Mouse (Mus musculus) frontal cortex, postnatal 14 days (tissue): ENCODE measurements around the gene Utp14a.

ENCODE experiments used
- DNase-seq, 2 experiments: peaks; one replicate each; pipeline ENCODE4 v3.0.0; 2022; ENCODE audit warnings: low spot score in 2 of 2

The Utp14a gene

GRCm38 (mm10) chrX:48311727-48312126 lies 55.1 kb downstream of the Utp14a start:
- no peak for DNase-seq

DNA sequence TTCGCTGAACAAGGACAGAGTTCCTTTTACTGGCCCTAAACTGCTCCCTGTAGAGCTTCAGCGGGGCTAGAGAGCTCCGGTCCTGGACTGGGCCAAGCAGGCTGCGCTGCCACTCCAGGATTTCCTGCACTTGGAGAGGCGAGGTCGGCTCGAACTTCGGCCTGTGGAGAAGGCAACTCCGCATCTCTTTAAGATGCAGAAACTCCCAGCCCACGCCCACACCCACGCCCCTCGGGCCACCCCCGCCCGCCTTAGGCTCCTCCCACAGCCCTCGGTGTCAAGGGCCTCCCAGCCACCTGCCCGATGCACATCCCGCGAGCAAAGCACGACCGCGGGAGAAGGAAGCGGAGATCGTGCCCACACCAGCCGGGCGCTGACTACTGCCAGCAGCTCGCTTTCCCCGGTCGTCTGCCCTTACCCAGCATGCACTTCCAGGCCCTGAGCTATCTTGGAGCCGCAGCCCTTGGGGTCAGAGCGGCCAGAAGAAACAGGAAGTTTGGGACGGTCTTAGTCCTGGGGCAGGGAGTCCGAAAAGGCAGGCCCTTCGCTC lies 57.9 kb downstream of the Utp14a start:
- peak; percentile 23 to 33 for DNase-seq

GRCm38 (mm10) chrX:48317444-48317843 lies 60.8 kb downstream of the Utp14a start:
- no peak for DNase-seq

- DNase-seq: no peak
Observed at GRCm38 (mm10) chrX:48318194-48318593, 61.5 kb downstream of the Utp14a start.
